In genomic region chr11:35497961-35498360, GRCm38 (mm10) we compare ENCODE assay signal across 33 mouse cellular contexts.
"Had no signal": no experiment of that assay in that cellular context is flagged by ENCODE, and none has a peak within 500 bp of the region (broad histone marks: within the 10 kb centered on the region; RNA-seq: fewer than 3 reads in every experiment).

No protein-coding gene starts in this region.

- H3K4me1 ChIP-seq: heart, embryonic 15.5 days; intestine, embryonic 15.5 days had no signal

- H3K36me3 ChIP-seq: heart, embryonic 10.5 days; heart, embryonic 12.5 days; heart, embryonic 13.5 days; heart, embryonic 15.5 days; hindbrain, embryonic 10.5 days; hindbrain, embryonic 12.5 days; hindbrain, embryonic 13.5 days; hindbrain, embryonic 15.5 days; intestine, embryonic 15.5 days; kidney, embryonic 15.5 days had no signal

- H3K9me3 ChIP-seq: heart, embryonic 10.5 days; heart, embryonic 12.5 days; heart, embryonic 13.5 days; heart, embryonic 15.5 days; hindbrain, embryonic 10.5 days; hindbrain, embryonic 12.5 days; hindbrain, embryonic 13.5 days; hindbrain, embryonic 15.5 days; intestine, embryonic 15.5 days; kidney, embryonic 15.5 days had no signal

- H3K4me2 ChIP-seq: heart, embryonic 11.5 days; heart, embryonic 12.5 days; heart, embryonic 13.5 days; heart, embryonic 15.5 days; hindbrain, embryonic 12.5 days; hindbrain, embryonic 13.5 days; hindbrain, embryonic 14.5 days; hindbrain, embryonic 15.5 days; intestine, embryonic 15.5 days; kidney, embryonic 15.5 days had no signal

- H3K27ac ChIP-seq: heart, embryonic 10.5 days; heart, embryonic 13.5 days; heart, embryonic 15.5 days; hindbrain, embryonic 10.5 days; hindbrain, embryonic 12.5 days; hindbrain, embryonic 13.5 days; hindbrain, embryonic 14.5 days; hindbrain, embryonic 15.5 days; hindbrain, postnatal 0 days; intestine, embryonic 15.5 days; kidney, embryonic 15.5 days; kidney, postnatal 0 days; layer of hippocampus, adult 2 months had no signal

- H3K4me3 ChIP-seq: heart, embryonic 10.5 days; heart, embryonic 12.5 days; heart, embryonic 13.5 days; heart, embryonic 15.5 days; hindbrain, embryonic 10.5 days; hindbrain, embryonic 12.5 days; hindbrain, embryonic 13.5 days; hindbrain, embryonic 15.5 days; intestine, embryonic 15.5 days; kidney, embryonic 15.5 days; layer of hippocampus, adult 2 months had no signal

- H3K27me3 ChIP-seq: heart, embryonic 12.5 days; heart, embryonic 13.5 days; heart, embryonic 15.5 days; intestine, embryonic 15.5 days; kidney, embryonic 15.5 days had no signal

- DNase-seq: heart, postnatal 10 days; heart, postnatal 14 days; heart, postnatal 36 days; heart, postnatal 4 days; kidney, adult 11 months; kidney, adult 2 months; kidney, adult 8-10 months; kidney, adult 9 months; kidney, postnatal 14 days; kidney, postnatal 25 days; kidney, postnatal 36 days; kidney, postnatal 4 days; layer of hippocampus, adult 9-11 months; layer of hippocampus, postnatal 36 days had no signal

- H3K9ac ChIP-seq: heart, embryonic 12.5 days; heart, embryonic 13.5 days; heart, embryonic 15.5 days; hindbrain, embryonic 12.5 days; hindbrain, embryonic 13.5 days; hindbrain, embryonic 14.5 days; hindbrain, embryonic 15.5 days; intestine, embryonic 15.5 days; kidney, embryonic 15.5 days had no signal

- ATAC-seq: hindbrain, embryonic 16.5 days; hindbrain, postnatal 0 days; inflammation-experienced regulatory T-cells, adult 6 months; intestine, embryonic 15.5 days; intestine, embryonic 16.5 days; intestine, postnatal 0 days had no signal
